Mouse (Mus musculus): ENCODE measurements around the gene Gm4756.

The Gm4756 gene

DNA sequence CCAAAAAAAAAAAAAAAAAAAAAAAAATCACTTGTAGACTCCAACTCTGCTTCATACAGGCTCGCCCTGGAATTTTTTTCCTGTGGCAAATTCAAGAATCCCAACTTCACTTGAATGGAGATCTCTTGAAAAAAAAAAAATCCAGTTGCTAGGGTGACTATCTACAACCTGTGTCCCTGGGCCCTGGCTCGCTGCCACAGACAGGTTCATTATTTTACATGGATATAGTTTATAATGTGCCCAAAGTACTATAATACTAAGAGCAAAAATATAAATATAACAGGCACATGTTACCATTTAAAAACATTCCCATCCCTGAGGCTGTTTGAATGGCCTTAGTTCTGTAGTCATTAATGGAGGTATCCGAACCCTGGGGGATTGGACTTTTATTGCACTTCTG lies 113.9 kb downstream of the Gm4756 start:
- in situ Hi-C loops (cut with MboI; ENCODE audit: unreplicated experiment in 2 of 2): loop anchor here (5.0 to 10.0 kb wide), 5 partner anchors 127 to 441 kb away; partner anchors contain the start of genes Dhrs7 (in 1 of the 2) and Ppm1a (in 1 of the 2)

DNA sequence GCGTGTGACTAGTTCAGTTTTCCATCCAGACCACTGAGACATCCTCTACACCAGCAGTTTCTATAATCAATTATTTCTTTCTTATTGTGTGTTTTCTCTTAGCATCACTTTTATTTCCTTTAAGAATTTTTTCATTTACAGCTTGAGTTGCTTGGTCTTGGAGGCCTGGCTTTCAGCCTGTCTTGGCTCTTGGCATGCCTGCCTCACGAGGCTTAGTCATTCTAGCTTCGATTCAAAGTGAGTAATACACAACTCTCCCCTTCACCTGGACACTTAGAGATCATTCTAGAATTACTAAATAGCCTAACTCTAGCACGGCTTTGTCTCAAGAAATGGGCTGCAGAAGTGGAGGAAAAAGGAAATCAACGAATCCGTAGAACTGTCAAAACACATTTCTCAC lies 115.5 kb downstream of the Gm4756 start:
- in situ Hi-C loops (cut with MboI; ENCODE audit: unreplicated experiment in 2 of 2): loop anchor here (10.0 kb wide), 2 partner anchors 221 to 439 kb away; partner anchors contain the start of gene Ppm1a (in 1 of the 2)

- in situ Hi-C loops (cut with MboI; ENCODE audit: unreplicated experiment in 2 of 2): loop anchor here (10.0 kb wide), 2 partner anchors 222 to 438 kb away; partner anchors contain the start of gene Ppm1a (in 1 of the 2)
Measured at GRCm38 (mm10) chr12:72532303-72532702, 117.2 kb downstream of the Gm4756 start.

Measured in v-Abl transformed pro-B cells (cell line).